Mouse (Mus musculus) kidney, postnatal 0 days (tissue): Measurements from ENCODE around the gene Gm49394. TPM values are rescaled to one million over a fixed set of nuclear protein-coding genes. Genes with fewer than 3 reads are reported as not detected.

Experiments used
- ATAC-seq: fragments of 200-750 bp; cut with Nextera tagmentation; replicated peaks from 2 replicates; pipeline ENCODE4 v1.8.0; 2017; ENCODE audit warnings: low read depth, moderate number of reproducible peaks, moderate TSS enrichment, moderate library complexity; ENCODE audit not compliant: low FRiP score
- DNase-seq: peaks from one replicate; pipeline ENCODE4 v3.0.0-alpha.2; 2016; ENCODE audit warnings: low spot score
- H3K27ac ChIP-seq: fragments of 300-500 bp; sonication (generic); 2 replicates; pipeline ENCODE4 v1.5.1; 2014; ENCODE audit warnings: mild to moderate bottlenecking
- H3K27me3 ChIP-seq: fragments of 300-500 bp; sonication (generic); 2 replicates; pipeline ENCODE4 v1.6.1; 2014; ENCODE audit warnings: low read length, mixed read lengths; ENCODE audit not compliant: insufficient read depth
- H3K36me3 ChIP-seq: fragments of 300-500 bp; sonication (generic); 2 replicates; pipeline ENCODE4 v1.6.1; 2014; ENCODE audit warnings: low read length, mixed read lengths; ENCODE audit not compliant: insufficient read depth
- H3K4me1 ChIP-seq: fragments of 300-500 bp; sonication (generic); replicated peaks from 2 replicates; pipeline ENCODE4 v1.6.1; 2014; ENCODE audit warnings: antibody characterized with exemption, low read length, mixed read lengths; ENCODE audit not compliant: insufficient read depth
- H3K4me2 ChIP-seq: fragments of 300-500 bp; sonication (generic); 2 replicates; pipeline ENCODE4 v1.6.1; 2014; ENCODE audit warnings: mild to moderate bottlenecking, low read length, moderate library complexity, mixed read lengths
- H3K4me3 ChIP-seq: fragments of 300-500 bp; sonication (generic); replicated peaks from 2 replicates; pipeline ENCODE4 v1.5.1; 2014; ENCODE audit warnings: low read depth, low read length
- H3K9ac ChIP-seq: fragments of 300-500 bp; sonication (generic); 2 replicates; pipeline ENCODE4 v1.6.1; 2014; ENCODE audit warnings: low read depth, low read length
- H3K9me3 ChIP-seq: fragments of 300-500 bp; sonication (generic); replicated peaks from 2 replicates; pipeline ENCODE4 v1.6.1; 2016; ENCODE audit warnings: low read length, inconsistent platforms, mixed read lengths
- CTCF ChIP-seq: IDR thresholded peaks from 2 replicates; pipeline ENCODE4 v1.5.1; 2016; ENCODE audit warnings: antibody characterized with exemption, low read depth, mild to moderate bottlenecking, moderate library complexity
- WGBS: fragments of 180-500 bp; shearing (Covaris S2); extraction: QIAGEN DNeasy Blood & Tissue Kit; methylation state at CpG from one replicate; pipeline ENCODE4 v1.1.7; 2014; 5-methylcytosine and 5-hydroxymethylcytosine counted together
- polyA plus RNA-seq: library from polyadenylated mRNA; unstranded; fragments of >200 nt; fragmentation: Nextera tagmentation; extraction: Ambion mirVana; gene quantifications from 2 replicates; pipeline ENCODE4 v1.2.1, GENCODE M21; 2015

The Gm49394 gene
- polyA plus RNA-seq, 1 experiment from 2014 or later: not detected

DNA sequence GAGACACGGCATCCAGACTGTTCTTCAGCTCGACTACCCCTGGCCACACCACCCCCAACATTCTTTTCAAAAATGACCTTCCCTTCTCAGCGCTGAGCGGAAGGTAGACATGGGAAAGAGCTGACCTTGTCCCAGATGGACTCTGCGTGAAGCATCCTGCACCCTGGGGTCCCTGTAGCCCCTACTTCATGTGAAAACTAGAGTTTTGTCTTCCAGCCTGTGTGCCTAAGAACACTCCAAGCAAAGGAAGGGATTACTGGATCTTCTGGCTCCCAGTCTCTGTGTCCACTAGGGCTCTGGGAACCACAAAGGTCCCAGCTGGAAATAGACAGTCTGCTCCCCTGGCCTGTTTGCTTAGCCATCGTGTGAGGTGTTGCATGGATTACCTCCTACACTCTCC, 5.4 kb upstream of the Gm49394 start:
- no peak for DNase-seq
- no peak for TF ChIP-seq CTCF
- Histone ChIP-seq H3K27ac (no peak overlapping the region), H3K27me3 (no peaks in the 10 kb centered on the region), H3K4me3 (no peak overlapping the region), H3K4me1 (no peaks in the 10 kb centered on the region), H3K9ac (no peak overlapping the region), H3K4me2 (no peak overlapping the region), H3K36me3 (no peaks in the 10 kb centered on the region), H3K9me3 (0 out of 2 replicates have a peak, but pooled peaks cover 3% of the 10 kb centered on the region)
- WGBS: 63% methylated on average over 6 of the region's 6 CpGs
- ATAC-seq: no peak

DNA sequence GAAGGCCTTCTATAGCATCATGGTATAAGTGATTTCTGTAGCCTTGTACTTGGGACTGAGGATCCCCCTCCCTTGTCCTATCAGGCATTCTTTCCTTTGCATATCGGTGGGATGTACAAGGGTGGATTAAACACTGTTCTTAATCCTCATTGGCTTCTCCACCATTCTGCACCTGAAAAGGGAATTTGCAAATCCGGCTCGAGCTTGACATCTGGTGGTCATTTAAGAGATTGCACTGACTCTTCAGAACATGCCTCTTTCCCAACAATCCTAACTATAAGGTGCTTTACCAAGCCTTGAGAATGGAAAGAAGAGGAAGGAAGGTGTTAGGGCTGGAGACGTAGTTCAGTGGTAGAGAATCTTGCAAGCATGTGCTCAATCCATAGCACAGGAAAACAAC, 2.4 kb upstream of the Gm49394 start:
- H3K27me3 ChIP-seq: no peaks in the 10 kb centered on the region
- H3K36me3 ChIP-seq: no peaks in the 10 kb centered on the region
- peaks cover 12% of the 10 kb centered on the region; the same call in 1 of the 2 replicates for H3K9me3 ChIP-seq
- DNase-seq (peak; percentile 84), ATAC-seq (no peak)
- H3K4me3 ChIP-seq: no peak overlapping the region
- H3K4me2 ChIP-seq: no peak overlapping the region
- H3K4me1 ChIP-seq: no peaks in the 10 kb centered on the region
- H3K9ac ChIP-seq: no peak overlapping the region
- 22% methylated on average over 4 of the region's 4 CpGs for WGBS
- no peak overlapping the region for H3K27ac ChIP-seq
- peak; percentile 93 for TF ChIP-seq CTCF

DNA sequence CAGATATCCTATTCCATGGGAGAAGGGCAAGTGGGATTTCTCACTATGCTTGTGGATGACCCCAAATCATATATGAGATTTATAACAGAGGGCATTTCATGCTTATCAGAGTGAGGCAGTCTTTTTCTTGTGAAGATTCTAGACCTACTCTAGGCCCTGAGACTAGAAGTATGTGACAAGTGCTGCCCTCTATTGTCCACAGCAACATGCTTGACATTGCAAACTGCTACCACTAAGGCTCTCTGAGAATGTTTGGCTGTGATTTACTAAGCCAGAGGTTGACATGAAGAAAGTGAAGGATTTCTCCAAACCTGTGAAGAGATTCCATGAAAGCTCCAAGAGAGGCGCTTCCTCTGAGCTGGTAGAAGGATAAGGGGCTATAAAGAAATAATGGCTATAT, 1.3 kb upstream of the Gm49394 start:
- ATAC-seq (no peak), DNase-seq (no peak)
- peaks cover 12% of the 10 kb centered on the region; the same call in 1 of the 2 replicates for H3K9me3 ChIP-seq
- no peak overlapping the region for H3K9ac ChIP-seq
- 0 out of 2 replicates have a peak, but pooled peaks cover 1% of the 10 kb centered on the region for H3K27me3 ChIP-seq
- no peak overlapping the region for H3K4me2 ChIP-seq
- H3K27ac ChIP-seq: no peak overlapping the region
- no peak overlapping the region for H3K4me3 ChIP-seq
- 86% methylated on average over 1 of the region's 1 CpGs for WGBS
- no peaks in the 10 kb centered on the region for H3K36me3 ChIP-seq
- no peak for TF ChIP-seq CTCF
- no peaks in the 10 kb centered on the region for H3K4me1 ChIP-seq

DNA sequence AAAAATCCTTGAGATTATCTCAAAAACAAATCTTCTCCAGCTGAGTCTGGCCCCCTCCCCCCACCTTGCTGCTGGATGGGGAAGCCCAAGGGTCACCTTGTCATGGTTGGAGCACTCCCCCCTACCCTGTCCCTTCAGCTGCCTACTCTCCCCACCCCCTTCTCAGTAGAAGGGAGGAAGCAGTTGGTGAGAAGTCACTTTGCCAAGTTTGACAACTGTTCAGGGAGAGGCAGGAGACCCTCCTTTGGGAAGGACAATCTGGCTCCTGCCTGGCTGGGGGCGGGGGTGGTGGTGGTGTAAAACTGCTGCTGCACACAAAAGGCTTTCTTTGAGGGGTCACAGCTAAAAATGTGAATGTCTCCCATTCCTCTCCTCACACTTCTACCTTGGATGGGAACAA, 1.4 kb downstream of the Gm49394 start:
- H3K4me2 ChIP-seq: no peak overlapping the region
- ATAC-seq (no peak), DNase-seq (no peak)
- H3K4me3 ChIP-seq: no peak overlapping the region
- 0 out of 2 replicates have a peak, but pooled peaks cover 7% of the 10 kb centered on the region for H3K4me1 ChIP-seq
- H3K36me3 ChIP-seq: no peaks in the 10 kb centered on the region
- H3K27ac ChIP-seq: no peak overlapping the region
- peaks cover 22% of the 10 kb centered on the region for H3K27me3 ChIP-seq
- WGBS: 100% methylated on average over 1 of the region's 1 CpGs
- H3K9ac ChIP-seq: no peak overlapping the region
- peaks cover 12% of the 10 kb centered on the region; the same call in 1 of the 2 replicates for H3K9me3 ChIP-seq
- TF ChIP-seq CTCF: no peak

DNA sequence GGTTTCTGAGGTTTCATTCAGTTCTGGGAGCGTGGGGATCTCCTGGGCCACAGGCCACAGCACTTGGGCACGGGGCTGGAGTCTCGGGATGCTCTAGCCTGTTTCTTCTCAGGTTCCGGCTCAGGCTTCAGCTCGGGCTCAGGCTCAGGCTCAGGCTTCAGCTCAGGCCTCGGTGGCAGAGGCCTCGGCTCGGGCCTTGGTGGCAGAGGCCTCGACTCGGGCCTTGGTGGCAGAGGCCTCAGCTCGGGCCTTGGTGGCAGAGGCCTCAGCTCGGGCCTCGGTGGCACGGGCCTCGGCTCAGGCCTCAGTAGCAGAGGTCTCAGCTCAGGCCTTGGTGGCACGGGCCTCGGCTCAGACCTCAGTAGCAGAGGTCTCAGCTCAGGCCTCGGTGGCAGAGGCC, 2.2 kb downstream of the Gm49394 start:
- H3K27me3 ChIP-seq: peaks cover 26% of the 10 kb centered on the region
- H3K9ac ChIP-seq: no peak overlapping the region
- H3K4me2 ChIP-seq: no peak overlapping the region
- no peak overlapping the region for H3K4me3 ChIP-seq
- 97% methylated on average over 18 of the region's 18 CpGs for WGBS
- H3K36me3 ChIP-seq: no peaks in the 10 kb centered on the region
- no peak for TF ChIP-seq CTCF
- no peak overlapping the region for H3K27ac ChIP-seq
- H3K9me3 ChIP-seq: peaks cover 12% of the 10 kb centered on the region; the same call in 1 of the 2 replicates
- ATAC-seq (no peak), DNase-seq (no peak)
- H3K4me1 ChIP-seq: 0 out of 2 replicates have a peak, but pooled peaks cover 7% of the 10 kb centered on the region

GRCm38 (mm10) chr7:142666659-142667058, 3.1 kb downstream of the Gm49394 start, which contains the start of gene Igf2:
Gene Igf2 (minus strand): TSS chr7:142666816.
- H3K27ac ChIP-seq: no peak within 1 kb of the TSS
- H3K9ac ChIP-seq: no peak within 1 kb of the TSS

GRCm38 (mm10) chr7:142666109-142666508, 3.6 kb downstream of the Gm49394 start:
- Histone ChIP-seq H3K4me1 (0 out of 2 replicates have a peak, but pooled peaks cover 7% of the 10 kb centered on the region), H3K27me3 (peaks cover 34% of the 10 kb centered on the region), H3K9me3 (peaks cover 12% of the 10 kb centered on the region; the same call in 1 of the 2 replicates), H3K4me2 (no peak overlapping the region), H3K27ac (no peak overlapping the region), H3K4me3 (no peak overlapping the region), H3K9ac (no peak overlapping the region), H3K36me3 (no peaks in the 10 kb centered on the region)
- whole genome bisulfite sequencing: 70% methylated on average over 4 of the region's 4 CpGs
- ATAC-seq (no peak), DNase-seq (no peak)
- no peak for TF ChIP-seq CTCF

More at GRCm38 (mm10) chr7:142666659-142667058, 3.1 kb downstream of the Gm49394 start, which contains the start of gene Igf2:
- no peak for ATAC-seq
- Histone ChIP-seq H3K27me3 (peaks cover 29% of the 10 kb centered on the region), H3K4me2 (no peak within 1 kb of the TSS), H3K9me3 (peaks cover 12% of the 10 kb centered on the region; the same call in 1 of the 2 replicates), H3K4me1 (0 out of 2 replicates have a peak, but pooled peaks cover 7% of the 10 kb centered on the region), H3K36me3 (no peaks in the 10 kb centered on the region), H3K4me3 (no peak within 1 kb of the TSS)
- 65% methylated on average over 2 of the region's 2 CpGs for WGBS
- TF ChIP-seq CTCF: no peak
- DNase-seq: peak; percentile 36
